Mouse (Mus musculus) heart, postnatal 0 days (tissue): ENCODE results near the gene Ube2n.

Experiments
- CTCF ChIP-seq: IDR thresholded peaks from 2 replicates; pipeline ENCODE4 v1.5.1; 2016; ENCODE audit warnings: antibody characterized with exemption, control low read depth, low read depth
- EP300 ChIP-seq: IDR thresholded peaks from 2 replicates; pipeline ENCODE4 v1.6.1; 2016; ENCODE audit warnings: antibody characterized with exemption, low read depth

DNA sequence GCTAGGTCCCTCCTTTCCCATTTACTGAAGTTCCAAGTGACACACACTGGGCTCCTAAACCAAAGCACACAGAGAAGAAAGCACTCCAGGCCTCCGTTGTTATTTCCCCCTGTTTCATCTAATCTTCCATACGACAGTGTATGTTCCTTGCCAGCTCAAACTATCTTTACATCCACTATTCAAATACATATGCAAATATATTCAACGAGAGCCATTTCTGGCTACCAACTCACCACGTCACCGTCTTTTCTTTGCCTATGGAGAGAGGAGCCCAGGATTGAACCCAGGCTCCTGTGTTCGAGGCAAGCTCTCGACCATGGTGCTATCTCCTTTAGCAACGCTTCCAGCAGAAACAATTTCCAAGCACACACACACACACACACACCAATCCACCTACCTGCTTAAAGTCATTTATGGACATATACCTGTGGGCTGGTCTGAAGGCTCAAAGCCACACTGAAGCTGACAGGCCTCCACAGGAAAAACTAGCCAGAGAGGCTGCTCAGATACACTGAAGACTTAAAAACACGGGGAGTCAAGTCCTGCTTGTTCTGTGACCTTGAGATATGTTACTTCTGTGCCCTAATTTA, 45.5 kb downstream of the Ube2n start:
- TF ChIP-seq CTCF (no peak), EP300 (no peak)
